Mouse (Mus musculus): Measurements from ENCODE around the gene Slc36a1.
A peak's percentile ranks its signal among the peaks of the same experiment; 100 is the strongest.

The Slc36a1 gene

GRCm38 (mm10) chr11:55204159-55204596 lies at the start of gene Slc36a1:
Slc36a1 (plus strand) TSS chr11:55204350.
- DNase-seq (ENCODE audit: low spot score in 2 of 2), result peak; percentile 90 to 94

GRCm38 (mm10) chr11:55154398-55155069 lies 49.6 kb upstream of the Slc36a1 start:
- DNase-seq (ENCODE audit: low spot score in 2 of 2), result no peak

DNA sequence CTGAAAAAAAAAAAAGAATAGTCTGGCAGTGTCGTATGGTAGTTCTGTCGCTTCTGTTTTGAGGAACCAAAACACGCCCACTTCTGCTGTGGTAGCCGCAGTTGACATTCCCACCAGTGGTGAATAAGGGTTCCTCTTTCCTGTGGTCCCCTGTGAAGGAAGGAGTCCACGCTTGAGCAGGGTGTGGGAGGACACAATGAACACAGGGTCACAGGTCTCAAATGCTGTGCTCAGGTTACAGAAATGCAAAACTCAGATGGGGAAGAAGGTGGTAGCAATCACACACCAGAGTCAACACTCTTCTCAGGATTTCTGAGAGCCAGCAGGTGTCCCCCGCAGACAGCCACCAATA lies 49.1 kb upstream of the Slc36a1 start:
- DNase-seq (ENCODE audit: low spot score in 2 of 2), result no peak

DNA sequence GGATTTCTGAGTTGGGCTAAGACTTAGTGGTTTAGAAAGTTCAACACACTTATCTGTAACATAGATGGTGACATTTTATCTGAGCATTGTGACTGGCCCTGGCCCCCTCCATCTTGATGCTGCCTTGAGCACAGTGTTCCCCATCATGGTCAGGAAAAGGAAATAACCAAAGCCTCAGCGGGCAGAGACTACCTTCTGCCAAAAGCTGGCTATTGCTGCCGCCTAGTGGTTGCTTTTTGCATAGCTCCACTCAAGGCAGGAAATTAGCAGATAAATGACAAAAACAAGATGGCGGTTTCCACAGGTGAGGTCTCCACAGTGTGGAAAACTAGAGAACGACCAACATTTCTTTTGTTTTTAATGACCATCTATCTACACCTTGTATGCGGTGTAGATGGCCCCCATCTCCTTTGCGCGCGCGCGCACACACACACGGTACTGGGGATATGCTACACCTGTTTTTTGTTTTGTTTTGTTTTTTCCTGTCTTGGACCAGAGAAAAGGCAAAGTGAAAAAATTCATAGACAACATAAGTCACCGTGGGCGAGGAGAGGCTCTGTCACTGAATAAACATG lies 45.3 kb upstream of the Slc36a1 start:
- DNase-seq (ENCODE audit: low spot score in 2 of 2), result peak; percentile 53 to 74

GRCm38 (mm10) chr11:55162670-55163069 lies 41.5 kb upstream of the Slc36a1 start:
- peak in 1 of 2 experiments; percentile 39 for DNase-seq (ENCODE audit: low spot score in 2 of 2)

DNA sequence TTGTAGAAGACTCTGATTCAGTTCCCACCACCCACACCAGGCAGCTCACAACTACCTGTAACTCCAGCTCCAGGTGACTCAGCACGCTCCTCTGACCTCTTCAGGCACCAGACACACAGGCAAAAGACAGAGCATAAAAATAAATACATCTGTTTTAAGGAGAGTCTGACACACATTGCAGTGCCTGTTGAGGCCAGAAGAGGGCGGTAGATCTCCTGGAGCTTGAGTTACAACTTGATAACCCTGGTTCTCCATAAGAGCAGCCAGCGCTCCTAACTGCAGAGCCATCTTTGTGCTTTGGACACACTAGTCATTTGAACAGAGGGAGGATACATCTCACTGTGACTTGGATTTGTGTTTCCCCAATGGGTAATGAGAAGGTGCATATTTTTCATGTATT lies 39.4 kb upstream of the Slc36a1 start:
- no peak for DNase-seq (ENCODE audit: low spot score in 2 of 2)

DNA sequence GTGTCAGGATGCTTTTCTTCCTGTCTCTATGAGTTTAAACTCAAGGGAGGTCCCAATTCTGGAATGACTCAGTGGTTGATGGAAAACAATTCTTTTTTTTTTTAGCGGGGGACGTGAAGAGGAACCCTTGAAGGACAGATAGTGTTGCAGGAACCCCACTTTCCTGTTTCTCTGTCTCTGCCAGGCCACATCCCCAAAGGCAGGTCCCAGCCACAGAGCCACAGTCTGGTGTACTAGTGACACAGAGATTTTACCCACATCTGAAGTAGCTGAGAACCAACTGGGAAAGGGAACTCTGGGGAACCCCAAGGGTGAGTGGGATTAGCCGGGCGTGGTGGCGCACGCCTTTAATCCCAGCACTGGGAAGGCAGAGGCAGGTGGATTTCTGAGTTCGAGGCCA lies 38.4 kb upstream of the Slc36a1 start:
- no peak for DNase-seq (ENCODE audit: low spot score in 2 of 2)

GRCm38 (mm10) chr11:55168504-55168903 lies 35.6 kb upstream of the Slc36a1 start:
- DNase-seq (ENCODE audit: low spot score in 2 of 2), result no peak

GRCm38 (mm10) chr11:55168914-55169313 lies 35.2 kb upstream of the Slc36a1 start:
- DNase-seq (ENCODE audit: low spot score in 2 of 2), result no peak

DNA sequence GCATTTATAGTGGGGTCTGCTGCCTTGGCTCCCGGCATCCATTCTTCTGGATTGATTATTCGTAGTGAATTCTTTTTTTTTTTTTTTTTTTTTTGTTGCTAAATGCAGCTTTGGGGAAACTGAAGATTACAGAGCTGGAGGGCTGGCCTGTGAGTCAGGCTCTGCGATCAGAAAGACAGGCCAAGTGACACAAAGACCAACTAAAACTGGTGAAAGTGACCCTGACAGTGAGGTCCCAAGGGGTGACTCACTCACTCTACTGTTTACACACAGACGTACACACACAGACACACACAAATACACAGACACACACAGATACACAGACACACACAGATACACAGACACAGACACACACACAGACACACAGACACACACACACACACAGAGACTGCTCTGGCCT lies 33.6 kb upstream of the Slc36a1 start:
- DNase-seq (ENCODE audit: low spot score in 2 of 2), result no peak

- no peak for DNase-seq (ENCODE audit: low spot score in 2 of 2)
These were observed 25.3 kb upstream of the Slc36a1 start for GRCm38 (mm10) chr11:55178830-55179229.

- DNase-seq (ENCODE audit: low spot score in 2 of 2), result no peak
These were observed 24.3 kb upstream of the Slc36a1 start for GRCm38 (mm10) chr11:55179856-55180255.

DNA sequence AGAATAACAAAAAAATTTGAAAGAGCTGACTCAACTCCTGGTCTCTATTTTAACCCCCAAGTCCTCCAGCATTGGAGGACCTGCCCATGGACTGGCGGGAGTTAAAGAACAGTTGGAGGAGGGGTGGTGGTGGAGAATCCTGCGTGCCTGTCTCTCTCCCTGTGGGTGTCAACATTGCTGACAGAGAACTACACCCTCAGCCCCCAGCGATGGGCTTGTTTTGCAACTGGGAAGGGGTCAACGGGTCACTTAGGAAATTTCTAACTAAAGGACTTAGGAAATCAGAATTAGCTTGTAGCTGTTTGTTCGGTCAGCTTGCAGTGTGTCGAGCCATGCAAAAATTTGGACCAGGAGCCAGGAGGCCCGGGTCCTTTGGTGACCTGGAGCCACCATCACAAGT lies 21.0 kb upstream of the Slc36a1 start:
- no peak for DNase-seq (ENCODE audit: low spot score in 2 of 2)

- DNase-seq (ENCODE audit: low spot score in 2 of 2), result no peak
These were observed 19.9 kb upstream of the Slc36a1 start for GRCm38 (mm10) chr11:55184246-55184645.

- DNase-seq (ENCODE audit: low spot score in 2 of 2), result peak in 1 of 2 experiments; percentile 13
These were observed 19.3 kb upstream of the Slc36a1 start, which contains the start of gene Slc36a2 for GRCm38 (mm10) chr11:55184733-55185291. Slc36a2 (minus strand) TSS chr11:55185077.

- no peak for DNase-seq (ENCODE audit: low spot score in 2 of 2)
These were observed 16.9 kb upstream of the Slc36a1 start for GRCm38 (mm10) chr11:55187292-55187691.

- no peak for DNase-seq (ENCODE audit: low spot score in 2 of 2)
These were observed 16.4 kb upstream of the Slc36a1 start for GRCm38 (mm10) chr11:55187777-55188176.

- no peak for DNase-seq (ENCODE audit: low spot score in 2 of 2)
These were observed 13.9 kb upstream of the Slc36a1 start for GRCm38 (mm10) chr11:55190216-55190615.

DNA sequence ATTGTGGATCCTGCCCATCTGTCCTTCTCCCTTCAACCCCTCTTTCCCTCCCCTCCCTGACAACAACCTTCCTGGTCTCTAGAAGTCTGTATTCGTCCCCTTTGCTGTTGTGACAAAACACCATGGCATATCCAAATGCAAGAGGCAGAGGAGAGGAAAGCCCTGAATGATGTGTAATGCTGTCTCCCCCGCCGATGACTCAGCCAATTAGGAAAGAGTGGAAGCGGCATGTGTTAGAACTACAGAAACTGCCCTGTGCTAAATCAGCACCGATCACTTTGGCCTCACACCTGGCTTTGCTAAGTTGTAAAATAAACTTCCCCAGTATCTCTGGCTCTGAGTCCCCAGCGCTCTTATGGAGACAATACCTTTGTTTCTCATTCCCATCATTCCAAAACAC lies 7.1 kb upstream of the Slc36a1 start:
- DNase-seq (ENCODE audit: low spot score in 2 of 2), result no peak

DNA sequence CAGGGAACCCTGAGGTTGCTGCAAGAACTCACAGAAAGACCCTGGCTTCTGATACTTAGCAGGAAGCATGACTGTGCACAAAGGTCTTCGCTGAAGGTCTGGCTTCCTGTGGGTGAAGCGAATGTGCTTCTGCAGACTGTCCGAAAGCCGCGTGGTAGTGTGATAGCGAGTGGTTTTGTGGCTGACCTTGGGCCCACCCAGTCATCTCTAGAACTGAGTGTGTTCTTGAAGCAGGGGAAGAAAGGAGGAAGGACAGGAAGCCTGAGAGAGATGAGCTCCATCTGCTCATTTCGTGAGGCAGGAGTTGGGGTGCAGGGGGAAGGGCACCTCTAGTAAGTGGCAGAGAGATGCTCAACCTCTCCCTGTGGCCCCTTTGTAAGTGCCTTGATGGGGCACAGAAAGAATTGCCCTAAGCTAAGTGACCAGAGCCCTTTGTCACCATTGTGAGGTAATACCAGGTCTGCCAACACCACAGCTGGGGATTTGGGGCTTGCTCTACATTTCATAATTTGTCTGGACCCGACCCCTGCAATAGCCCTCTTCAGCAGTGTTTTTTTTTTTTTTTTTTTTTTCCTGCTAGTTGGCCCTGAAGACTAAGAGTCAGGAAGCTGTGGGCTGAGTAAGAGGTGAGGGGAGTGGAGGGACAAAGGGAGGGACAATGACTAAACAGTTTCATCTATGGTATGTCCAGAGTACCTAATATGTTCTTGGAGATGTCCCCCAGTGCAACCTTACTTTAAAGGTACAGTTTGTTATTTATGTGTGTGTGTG lies 6.2 kb upstream of the Slc36a1 start:
- no peak for DNase-seq (ENCODE audit: low spot score in 2 of 2)

GRCm38 (mm10) chr11:55204602-55205001 lies 452 bp downstream of the Slc36a1 start:
- peak; percentile 22 to 54 for DNase-seq (ENCODE audit: low spot score in 2 of 2)

DNA sequence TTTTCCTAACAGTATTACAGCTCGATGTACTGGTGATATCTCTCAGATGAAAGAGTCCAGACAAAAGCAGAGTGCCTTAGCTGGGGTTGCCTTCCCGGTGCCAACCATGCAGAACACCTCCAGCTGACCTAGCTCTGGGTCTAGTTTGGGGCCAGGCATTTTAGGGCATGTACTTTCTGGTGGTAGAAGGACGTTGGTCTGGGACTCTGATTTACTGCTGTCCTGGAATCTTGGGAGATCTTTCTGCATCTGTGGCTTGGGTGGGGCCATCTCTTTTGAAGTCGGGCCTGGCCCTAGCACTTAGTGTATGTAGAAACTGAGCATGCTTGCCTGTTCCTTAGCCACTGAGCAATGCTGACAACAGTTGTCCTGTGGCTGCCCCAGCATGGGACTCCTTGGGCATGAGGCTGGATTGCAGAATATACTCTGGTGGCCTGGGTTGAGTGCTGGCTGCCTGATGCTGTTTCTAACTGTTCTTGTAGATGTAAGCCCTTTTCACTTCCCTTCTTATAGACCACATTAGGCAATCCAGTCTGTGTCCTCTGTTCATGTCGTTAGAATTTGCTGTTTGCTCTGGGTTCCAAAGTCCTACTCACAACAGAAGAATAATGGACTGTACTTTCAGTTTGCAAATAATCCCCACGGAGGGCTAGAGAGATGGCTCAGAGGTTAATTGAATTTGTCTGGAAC lies 4.0 kb downstream of the Slc36a1 start:
- no peak for DNase-seq (ENCODE audit: low spot score in 2 of 2)
